Mouse (Mus musculus) megakaryocyte, embryonic 14.5 days (primary cell): ENCODE results near the gene Rbms1. TPM values are rescaled to one million over a fixed set of nuclear protein-coding genes. Genes with fewer than 3 reads are reported as not detected.

Experiments used
- H3K27me3 ChIP-seq: replicated peaks from 2 replicates; pipeline ENCODE3; 2012; ENCODE audit warnings: inconsistent platforms
- H3K36me3 ChIP-seq: replicated peaks from 2 replicates; pipeline ENCODE3; 2012; ENCODE audit warnings: low read length, inconsistent platforms, mixed read lengths
- H3K4me1 ChIP-seq: 2 replicates; pipeline ENCODE4 v1.6.1; 2012; ENCODE audit warnings: inconsistent platforms
- H3K4me3 ChIP-seq: replicated peaks from 2 replicates; pipeline ENCODE3; 2012; ENCODE audit warnings: moderate library complexity, mild to moderate bottlenecking, inconsistent platforms
- H3K9me3 ChIP-seq: 2 replicates; pipeline ENCODE4 v1.6.1; 2012; ENCODE audit warnings: inconsistent platforms
- FLI1 ChIP-seq: IDR thresholded peaks from 2 replicates; pipeline ENCODE4 v1.6.1; 2012; ENCODE audit warnings: low read length, inconsistent platforms, mixed read lengths
- GATA1 ChIP-seq: IDR thresholded peaks from 3 replicates; pipeline ENCODE4 v1.6.1; 2012; ENCODE audit warnings: mixed read lengths, low read length, inconsistent platforms, borderline replicate concordance
- polyA plus RNA-seq: library from polyadenylated mRNA; stranded (reverse); fragments of >175 nt; gene quantifications from 2 replicates; pipeline ENCODE4 v1.2.3, GENCODE M21; 2012; ENCODE audit warnings: low replicate concordance; ENCODE audit not compliant: insufficient read depth

The Rbms1 gene
- polyA plus RNA-seq, 1 experiment, result 22.6 TPM

DNA sequence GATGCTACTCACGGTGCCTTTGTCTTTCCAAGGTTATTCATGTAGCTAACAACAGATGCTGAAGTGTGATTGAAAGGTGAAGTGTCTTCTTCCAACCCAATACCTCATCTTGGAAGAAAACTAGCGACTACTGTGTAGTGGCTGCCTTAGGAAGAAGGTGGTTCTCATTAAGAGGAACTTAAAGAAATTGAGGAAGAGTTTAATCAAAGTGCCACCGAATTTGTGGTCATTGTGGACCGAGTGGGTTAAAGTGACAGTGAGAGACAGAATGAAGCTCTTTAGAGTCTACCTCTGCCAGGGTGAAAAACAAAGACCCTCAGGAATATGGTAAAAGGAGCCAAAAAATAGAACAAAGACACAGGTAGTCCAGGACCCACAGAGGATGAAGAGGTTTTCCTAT lies 15.2 kb downstream of the Rbms1 start:
- peaks cover 12% of the 10 kb centered on the region for H3K4me1 ChIP-seq
- TF ChIP-seq FLI1 (no peak), GATA1 (no peak)
- peaks cover 10% of the 10 kb centered on the region for H3K9me3 ChIP-seq
- peaks cover 4% of the 10 kb centered on the region for H3K27me3 ChIP-seq
- H3K4me3 ChIP-seq, result no peak overlapping the region
- no peaks in the 10 kb centered on the region for H3K36me3 ChIP-seq

DNA sequence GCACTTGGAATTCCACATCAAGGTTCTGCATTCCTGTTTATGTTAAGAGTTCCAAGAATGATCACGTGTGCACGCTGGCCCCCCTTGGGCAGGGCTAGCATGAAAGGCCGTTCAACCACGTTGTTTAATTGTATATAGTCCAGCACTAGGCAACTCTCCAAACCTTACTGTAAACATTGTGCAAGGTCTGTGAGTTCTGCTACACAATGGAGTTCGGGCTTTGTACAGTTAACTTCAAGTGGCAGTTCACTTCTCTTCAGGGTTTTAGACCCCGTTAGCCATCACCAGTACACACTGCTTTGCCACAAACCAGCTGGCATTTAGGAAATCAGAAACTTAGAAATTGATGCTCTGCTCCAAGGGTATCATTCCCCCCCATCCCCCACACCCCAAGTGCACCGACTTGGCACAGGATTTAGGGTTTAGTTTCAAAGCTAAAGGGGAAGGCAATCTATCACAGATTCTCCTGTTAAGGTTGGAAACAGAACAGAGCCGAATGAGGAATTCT lies 22.5 kb downstream of the Rbms1 start:
- H3K4me3 ChIP-seq, result peak overlapping the region; percentile 28

DNA sequence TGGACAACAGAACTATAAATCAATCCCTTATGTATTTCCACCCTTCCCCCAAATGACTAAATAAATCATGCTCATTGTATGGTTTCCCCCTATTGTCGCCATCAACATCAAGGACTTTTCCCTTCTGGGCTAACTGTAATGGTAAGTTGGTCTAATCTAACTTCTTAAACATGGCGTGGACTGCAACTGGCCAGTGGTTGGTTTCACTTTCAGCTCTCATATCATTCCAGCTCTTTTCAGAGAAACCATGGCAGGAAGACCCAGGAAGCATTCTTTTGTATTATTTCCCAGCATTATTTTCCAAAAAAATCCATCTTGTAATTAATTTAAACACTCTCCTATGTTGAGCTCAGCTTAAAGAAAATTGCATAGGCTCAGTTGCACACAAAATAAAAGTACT lies 23.0 kb downstream of the Rbms1 start:
- H3K27me3 ChIP-seq, result no peaks in the 10 kb centered on the region
- TF ChIP-seq FLI1, result no peak
- H3K9me3 ChIP-seq, result no peaks in the 10 kb centered on the region
- peak overlapping the region; percentile 62 for H3K4me3 ChIP-seq
- no peaks in the 10 kb centered on the region for H3K36me3 ChIP-seq
- peaks cover 16% of the 10 kb centered on the region for H3K4me1 ChIP-seq

More for the DNA sequence above, 22.5 kb downstream of the Rbms1 start:
- 0 out of 2 replicates have a peak, but pooled peaks cover under 1% of the 10 kb centered on the region for H3K9me3 ChIP-seq
- no peaks in the 10 kb centered on the region for H3K36me3 ChIP-seq
- TF ChIP-seq FLI1 (no peak), GATA1 (no peak)
- H3K27me3 ChIP-seq, result no peaks in the 10 kb centered on the region
- peaks cover 16% of the 10 kb centered on the region for H3K4me1 ChIP-seq

DNA sequence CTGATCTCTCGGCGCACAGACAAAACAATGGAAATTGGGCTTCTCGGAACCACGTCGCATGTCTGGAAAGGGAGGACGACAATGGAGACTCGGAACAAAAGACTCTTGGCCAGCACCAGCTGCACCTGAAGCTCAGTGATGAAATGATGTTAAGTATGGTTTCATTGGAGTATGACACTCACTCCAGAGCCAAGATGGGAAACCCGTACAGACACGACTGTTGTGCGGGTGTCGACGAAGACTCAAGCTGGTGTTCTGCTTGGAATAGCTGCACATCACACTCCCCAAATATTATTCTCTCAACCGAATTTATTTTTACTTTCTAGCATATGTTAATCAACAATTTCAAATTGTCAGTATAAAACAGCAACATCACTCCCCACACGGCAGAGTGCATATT lies 26.1 kb downstream of the Rbms1 start:
- Histone ChIP-seq H3K36me3 (no peaks in the 10 kb centered on the region), H3K27me3 (no peaks in the 10 kb centered on the region), H3K4me1 (peaks cover 16% of the 10 kb centered on the region), H3K4me3 (no peak overlapping the region), H3K9me3 (no peaks in the 10 kb centered on the region)
- no peak for TF ChIP-seq FLI1
- no peak for TF ChIP-seq GATA1

DNA sequence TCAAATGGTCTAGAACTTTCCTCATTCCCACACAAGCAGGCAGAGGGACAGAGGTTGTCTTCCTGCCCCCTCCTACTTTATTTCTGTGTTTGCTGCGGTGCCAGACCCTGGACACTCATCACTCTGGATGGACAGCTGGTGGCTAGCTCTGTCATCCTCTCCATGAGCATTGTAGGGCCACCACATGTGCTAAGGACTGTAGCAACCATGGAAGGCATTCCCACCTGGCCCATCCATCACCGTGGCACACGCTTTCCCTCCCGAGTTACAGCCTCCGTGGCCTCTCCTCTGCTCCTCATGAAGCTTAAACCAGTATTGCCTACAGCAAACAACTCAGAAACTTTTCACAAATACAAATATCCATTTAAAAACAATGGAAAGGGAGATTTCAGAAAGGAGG lies 34.0 kb downstream of the Rbms1 start:
- Histone ChIP-seq H3K9me3 (no peaks in the 10 kb centered on the region), H3K27me3 (peaks cover 2% of the 10 kb centered on the region), H3K4me1 (peaks cover 29% of the 10 kb centered on the region), H3K36me3 (no peaks in the 10 kb centered on the region), H3K4me3 (no peak overlapping the region)
- no peak for TF ChIP-seq FLI1
- TF ChIP-seq GATA1, result no peak

DNA sequence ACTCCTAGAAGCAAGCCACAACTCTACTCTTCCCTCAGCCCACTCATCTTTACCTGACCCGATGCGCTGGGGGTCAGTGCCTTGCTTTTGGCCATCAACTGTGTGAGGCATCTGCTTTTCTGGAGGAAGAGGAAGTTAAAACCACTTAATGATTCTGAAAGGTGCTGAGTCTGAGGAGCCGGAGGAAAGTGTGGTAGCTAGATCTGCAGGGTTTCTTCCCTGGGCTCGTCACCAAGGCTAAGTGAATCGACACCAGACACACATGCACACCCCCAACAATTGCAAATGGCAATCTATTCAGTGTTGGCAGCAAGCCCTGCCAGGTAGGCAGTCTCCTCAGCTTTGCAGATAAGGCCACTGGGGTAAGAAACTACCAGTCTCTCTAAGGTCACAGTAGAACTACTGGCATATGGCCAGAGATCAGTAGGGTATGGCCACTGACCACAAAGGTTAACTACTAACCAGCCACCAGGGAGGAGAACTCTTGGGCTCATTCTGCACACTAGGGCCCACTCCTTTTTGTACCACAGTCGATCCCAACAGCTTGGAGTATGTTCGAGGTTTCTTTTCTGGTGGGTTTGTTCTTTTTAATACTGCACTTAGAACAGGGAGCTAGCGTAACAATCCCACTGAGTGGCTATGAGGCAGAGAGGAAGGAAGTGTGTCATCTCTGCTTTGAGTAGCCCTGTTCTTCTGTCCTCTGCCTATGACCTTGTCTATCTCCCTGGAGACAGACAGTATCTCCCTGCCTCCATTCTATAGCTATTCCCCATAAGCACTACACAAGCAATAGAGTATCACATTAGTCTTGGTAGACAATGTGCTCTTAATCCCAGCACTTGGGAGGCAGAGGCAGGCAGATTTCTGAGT lies 34.9 kb downstream of the Rbms1 start:
- Histone ChIP-seq H3K9me3 (no peaks in the 10 kb centered on the region), H3K27me3 (peaks cover 2% of the 10 kb centered on the region), H3K4me1 (peaks cover 37% of the 10 kb centered on the region), H3K4me3 (peak overlapping the region; percentile 64), H3K36me3 (no peaks in the 10 kb centered on the region)
- TF ChIP-seq FLI1 (no peak), GATA1 (no peak)

DNA sequence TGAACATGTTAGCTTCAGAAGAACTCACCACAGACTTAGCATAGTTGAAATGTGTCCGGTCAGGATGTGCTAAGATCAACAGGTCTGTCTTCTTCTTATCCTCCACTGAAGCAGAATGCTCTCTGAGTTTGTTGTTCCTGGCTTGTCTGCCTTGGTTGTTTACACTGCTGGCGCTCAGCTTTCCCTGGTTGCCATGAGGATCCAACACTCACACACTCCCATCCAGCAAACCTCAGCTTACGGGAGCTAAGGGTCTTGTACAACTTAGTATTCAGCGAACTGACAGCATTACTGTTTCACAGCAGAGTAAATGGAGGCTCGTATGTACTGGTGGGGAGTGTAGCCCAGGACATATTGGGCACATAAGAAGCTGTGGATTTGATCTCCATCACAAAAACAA lies 37.9 kb downstream of the Rbms1 start:
- TF ChIP-seq FLI1 (no peak), GATA1 (no peak)
- H3K27me3 ChIP-seq, result peaks cover 2% of the 10 kb centered on the region
- no peaks in the 10 kb centered on the region for H3K36me3 ChIP-seq
- H3K4me1 ChIP-seq, result peaks cover 50% of the 10 kb centered on the region
- H3K4me3 ChIP-seq, result no peak overlapping the region
- H3K9me3 ChIP-seq, result no peaks in the 10 kb centered on the region

DNA sequence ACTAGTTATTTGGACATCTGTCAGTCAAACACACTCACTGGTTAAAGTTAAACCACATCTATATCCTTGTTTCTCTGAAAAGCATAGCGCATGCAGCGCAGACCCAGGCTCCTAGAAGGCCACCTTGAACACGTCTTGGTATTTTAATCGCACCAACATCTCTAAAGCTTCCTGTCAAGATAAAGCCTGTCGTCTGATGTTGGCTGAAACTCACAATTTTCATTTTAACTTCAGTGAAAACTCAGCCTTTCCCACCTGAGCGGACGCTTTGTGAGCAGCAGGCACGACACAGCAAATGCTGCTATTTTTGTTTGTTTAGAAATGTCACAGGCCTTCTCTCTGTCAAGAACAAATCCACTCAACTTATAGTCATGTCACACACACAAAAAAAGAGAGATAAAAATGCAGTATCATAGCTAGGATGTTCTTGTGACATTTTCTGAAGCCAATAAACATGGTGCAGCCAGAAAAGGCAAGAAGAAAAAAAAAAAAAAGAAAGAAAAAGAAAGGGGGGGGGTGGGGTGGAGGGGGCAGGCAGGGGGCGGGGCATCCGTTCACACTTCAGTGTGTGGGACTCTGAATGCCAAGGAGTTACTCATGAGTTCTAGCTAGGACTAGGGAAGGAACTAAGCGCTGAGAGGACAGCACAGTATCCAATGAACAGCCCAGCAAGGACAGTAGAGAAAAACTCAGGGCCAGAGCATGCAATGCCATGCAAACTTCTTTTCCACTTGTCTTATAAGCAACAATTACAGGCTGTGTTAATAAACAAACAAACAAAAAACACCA lies 39.0 kb downstream of the Rbms1 start:
- no peak for TF ChIP-seq FLI1
- no peak for TF ChIP-seq GATA1
- Histone ChIP-seq H3K36me3 (no peaks in the 10 kb centered on the region), H3K4me3 (no peak overlapping the region), H3K4me1 (peaks cover 56% of the 10 kb centered on the region), H3K9me3 (no peaks in the 10 kb centered on the region), H3K27me3 (peaks cover 1% of the 10 kb centered on the region)

DNA sequence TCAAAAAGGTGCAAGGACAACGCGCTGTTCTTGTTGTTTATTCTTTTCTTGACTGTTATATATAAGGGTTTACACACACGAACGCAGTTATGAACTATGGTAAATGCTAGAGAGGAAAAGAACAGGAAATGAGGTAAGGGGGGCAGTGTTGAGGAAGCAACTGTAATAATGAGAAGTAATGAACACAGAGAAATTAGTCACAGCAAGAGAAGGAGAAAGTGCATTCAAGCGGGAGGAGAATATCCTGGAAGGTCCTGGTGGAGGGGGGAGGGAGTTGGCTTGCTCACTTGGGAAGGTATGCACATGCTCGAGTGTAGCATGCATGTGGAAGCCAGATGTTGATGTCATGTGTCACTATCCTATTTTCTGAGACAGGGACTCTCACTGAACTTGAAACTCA lies 39.9 kb downstream of the Rbms1 start:
- H3K4me3 ChIP-seq, result peak overlapping the region; percentile 69

DNA sequence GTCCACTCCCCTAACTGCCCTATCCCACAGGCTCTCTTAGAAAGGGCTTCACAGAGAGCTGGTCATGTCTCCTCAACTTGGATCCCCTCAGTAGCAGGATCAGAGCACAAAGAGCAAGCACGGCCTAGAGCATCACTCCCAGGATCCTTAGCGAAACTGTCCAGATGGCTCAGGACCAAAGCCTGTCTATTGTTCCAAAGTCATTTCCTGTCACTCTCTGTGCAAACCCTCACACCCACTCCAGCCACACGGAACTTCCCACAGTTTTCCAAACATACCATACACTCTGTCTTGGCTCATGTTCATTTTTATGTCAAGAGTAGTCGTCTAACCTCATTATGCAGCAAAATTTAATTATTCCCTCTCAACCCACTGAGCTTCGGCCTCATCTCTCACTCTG lies 40.6 kb downstream of the Rbms1 start:
- Histone ChIP-seq H3K4me3 (no peak overlapping the region), H3K27me3 (no peaks in the 10 kb centered on the region)

More for the DNA sequence above, 39.9 kb downstream of the Rbms1 start:
- Histone ChIP-seq H3K27me3 (no peaks in the 10 kb centered on the region), H3K36me3 (no peaks in the 10 kb centered on the region), H3K9me3 (no peaks in the 10 kb centered on the region), H3K4me1 (peaks cover 56% of the 10 kb centered on the region)
- TF ChIP-seq FLI1 (no peak), GATA1 (no peak)

More for the DNA sequence above, 40.6 kb downstream of the Rbms1 start:
- Histone ChIP-seq H3K9me3 (no peaks in the 10 kb centered on the region), H3K4me1 (peaks cover 57% of the 10 kb centered on the region), H3K36me3 (no peaks in the 10 kb centered on the region)
- no peak for TF ChIP-seq FLI1
- TF ChIP-seq GATA1, result no peak
